Mouse (Mus musculus) mouse trophoblast stem cell (cell line): ENCODE data around the gene Flrt1.

Experiments
- in situ Hi-C, 2 experiments: fragments of 300-500 bp; cut with MseI, MboI; formaldehyde crosslinking; loops; 2 replicates in 1 of 2; 3 replicates in 1 of 2; pipeline ENCODE4 v1.15.1; 2025

Flrt1 gene

DNA sequence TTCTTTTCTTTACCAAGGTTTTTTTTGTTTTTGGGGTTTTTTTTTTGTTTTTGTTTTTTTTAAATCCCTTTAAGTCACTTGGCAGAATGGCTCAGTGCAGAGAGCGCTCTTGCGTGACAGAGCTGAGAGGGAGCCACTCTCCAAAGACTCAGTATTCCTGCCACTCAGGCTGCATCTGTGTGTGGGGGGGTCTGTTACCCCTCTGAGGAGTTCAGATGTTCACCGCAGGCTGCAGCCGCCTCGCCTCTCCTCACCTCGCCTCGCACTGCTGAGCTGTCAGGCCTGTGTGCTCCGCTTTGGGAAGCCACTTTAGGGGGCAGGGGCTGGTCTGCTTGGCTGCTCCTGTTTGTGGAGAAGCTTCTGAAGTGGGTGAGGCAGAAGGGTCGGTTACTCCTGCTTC lies at the start of gene Flrt1:
Flrt1 (minus strand) TSS at position 186 of the 400 bp plus-strand sequence.
- in situ Hi-C loops = no loop called here

DNA sequence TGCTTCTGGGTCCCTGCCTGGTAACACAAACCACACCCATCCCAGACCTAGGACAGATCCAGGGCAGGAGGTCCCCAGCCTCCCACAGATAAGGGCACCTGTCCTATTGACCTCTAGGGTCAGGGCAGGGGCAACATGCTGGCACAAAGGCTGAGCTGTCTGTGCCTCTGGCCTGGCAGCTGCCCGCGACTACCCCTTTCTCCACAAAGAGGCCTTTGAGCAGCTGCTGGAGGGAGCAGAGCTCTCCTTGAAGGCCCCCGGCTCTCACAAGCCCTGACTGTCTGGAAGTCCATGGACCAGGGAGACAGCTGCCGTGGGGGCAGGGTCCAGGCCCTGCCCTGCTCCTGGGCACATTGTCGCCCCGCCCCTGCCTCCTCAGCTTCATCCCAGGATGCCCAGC lies 49.7 kb upstream of the Flrt1 start:
- in situ Hi-C loops = no loop called here

DNA sequence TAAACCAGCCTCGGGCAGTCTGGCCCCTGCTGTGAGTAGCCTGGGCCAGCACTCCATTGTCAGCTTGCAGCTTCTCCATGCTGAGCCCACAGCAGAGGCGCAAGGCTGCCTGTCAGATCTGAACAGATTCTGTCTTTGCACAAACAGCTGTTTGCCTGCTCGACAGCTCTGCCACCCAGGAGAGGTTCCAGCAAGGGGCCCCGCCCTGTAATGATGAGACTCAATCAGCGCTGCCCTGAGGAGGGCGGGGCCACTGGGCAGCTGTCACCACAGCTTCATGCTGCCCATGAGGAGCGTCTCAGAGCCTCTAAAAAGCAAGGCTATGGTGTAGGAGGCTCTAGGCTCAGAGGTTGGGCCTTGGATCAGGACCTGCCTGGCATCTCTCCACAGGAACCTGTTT lies 47.7 kb upstream of the Flrt1 start:
- in situ Hi-C loops = no loop called here

DNA sequence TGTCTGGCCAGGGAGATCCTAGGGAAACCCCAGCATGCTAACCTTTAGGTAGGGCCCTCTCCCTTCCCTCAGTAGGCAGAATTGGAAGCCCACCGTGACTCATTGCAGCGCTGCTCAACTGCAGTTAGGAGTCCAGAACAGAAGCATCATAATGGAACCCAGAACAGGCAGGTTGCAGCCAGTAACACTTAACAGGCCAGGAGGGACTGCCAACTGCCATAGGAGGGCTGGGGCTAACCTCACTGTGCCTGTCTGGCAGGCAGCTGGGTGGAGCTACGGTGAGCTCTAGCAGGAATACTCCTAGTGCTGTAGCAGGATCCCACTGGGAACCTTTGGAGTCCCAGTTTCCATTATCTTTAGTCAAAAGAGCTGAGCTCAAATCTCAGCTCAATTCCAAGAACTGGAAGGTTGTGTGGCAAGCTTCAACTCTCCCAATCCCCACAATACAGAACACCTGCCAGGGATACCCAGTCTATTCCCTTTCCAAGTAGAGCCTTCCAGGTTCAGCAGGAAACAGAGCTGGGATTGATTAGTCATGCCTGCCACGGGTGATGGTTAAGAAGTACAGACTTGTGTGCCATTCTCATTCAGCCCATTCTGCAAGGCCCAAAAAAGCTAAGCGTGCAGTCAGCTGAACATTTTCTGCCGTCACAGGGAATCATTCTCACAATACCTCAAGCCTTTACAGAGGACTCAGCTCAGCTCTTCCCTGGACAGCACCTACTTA lies 46.6 kb upstream of the Flrt1 start:
- in situ Hi-C loops = no loop called here

DNA sequence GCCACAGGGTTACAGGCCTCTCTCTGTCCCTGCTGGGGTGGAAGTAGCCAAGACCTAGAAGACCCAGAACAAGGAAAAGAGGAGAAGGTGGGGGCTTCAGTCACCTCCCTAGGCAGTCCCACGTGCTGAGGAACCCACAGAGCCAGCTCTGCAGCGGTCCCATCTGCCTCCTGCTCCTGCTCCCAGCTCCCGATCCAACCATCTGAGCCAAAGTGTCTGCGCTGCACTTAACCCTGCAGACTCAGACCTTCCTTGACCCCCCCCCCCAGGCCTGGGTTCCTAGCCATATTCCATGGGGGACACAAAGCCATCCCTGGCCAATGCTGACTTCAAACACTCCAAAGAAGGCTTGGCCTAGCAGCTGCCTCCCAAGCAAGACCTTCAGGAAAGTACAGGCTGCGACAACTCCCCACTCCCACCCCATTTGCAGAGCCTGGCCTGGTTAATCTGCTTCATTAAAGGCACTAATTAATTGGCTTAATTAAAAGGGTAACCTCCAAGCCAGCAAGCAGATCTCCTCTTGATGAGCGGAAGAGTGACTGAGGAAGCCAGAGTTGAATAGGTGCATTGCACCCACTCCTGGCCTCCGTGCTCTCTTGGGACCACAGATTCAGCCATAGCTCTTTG lies 45.9 kb upstream of the Flrt1 start:
- in situ Hi-C loops = no loop called here

DNA sequence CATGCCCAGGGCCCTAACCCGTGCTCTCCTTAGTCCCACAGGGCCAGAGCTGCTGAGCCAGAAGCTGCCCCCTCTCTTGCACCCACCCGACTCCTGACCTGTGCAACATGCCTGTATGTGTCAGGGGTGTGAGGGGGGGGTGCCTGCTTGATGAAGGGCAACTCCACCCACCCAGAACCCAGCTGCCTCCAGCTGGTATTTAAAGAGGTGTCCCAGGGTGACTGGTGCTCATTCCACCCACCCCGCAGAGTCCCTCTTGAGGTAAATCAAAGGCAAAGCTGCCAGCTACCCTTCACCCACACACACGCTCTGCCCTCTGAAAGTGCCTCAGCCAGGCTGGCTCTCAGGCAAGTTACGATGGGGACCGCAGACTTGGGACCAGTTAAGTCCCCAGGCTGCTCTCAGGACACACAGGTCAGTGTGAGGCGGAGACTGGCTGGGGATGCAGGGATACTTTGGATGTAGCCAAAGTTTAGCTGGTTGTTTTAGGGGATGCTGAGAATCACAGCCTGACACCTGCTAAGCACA lies 43.7 kb upstream of the Flrt1 start:
- in situ Hi-C loops = no loop called here

DNA sequence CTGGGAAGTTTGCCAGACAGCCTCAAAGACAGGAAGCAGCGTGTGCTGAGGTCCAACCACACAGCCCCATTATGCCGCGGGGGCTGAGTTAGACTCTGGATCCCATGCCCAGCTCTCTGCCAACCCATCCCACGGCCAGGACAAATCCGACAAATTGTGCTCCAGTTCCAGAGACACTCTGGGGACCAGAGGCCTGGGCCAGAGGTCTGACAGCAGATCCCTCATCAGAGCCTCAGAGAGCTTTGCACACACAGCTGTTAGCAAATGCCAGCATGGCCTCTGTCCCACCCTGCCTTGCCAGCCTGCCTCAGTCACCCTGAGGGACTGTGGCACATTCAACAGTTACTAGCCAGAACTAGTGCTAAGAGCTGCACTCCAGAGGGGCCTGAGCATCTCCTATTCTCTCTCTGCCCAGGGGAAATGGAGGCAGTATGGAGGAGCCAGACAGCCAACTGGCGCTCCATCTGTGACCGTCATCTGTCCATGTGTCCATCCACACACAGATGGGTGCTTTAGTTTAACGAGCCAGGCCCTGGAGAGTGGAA lies 43.1 kb upstream of the Flrt1 start:
- in situ Hi-C loops = no loop called here

DNA sequence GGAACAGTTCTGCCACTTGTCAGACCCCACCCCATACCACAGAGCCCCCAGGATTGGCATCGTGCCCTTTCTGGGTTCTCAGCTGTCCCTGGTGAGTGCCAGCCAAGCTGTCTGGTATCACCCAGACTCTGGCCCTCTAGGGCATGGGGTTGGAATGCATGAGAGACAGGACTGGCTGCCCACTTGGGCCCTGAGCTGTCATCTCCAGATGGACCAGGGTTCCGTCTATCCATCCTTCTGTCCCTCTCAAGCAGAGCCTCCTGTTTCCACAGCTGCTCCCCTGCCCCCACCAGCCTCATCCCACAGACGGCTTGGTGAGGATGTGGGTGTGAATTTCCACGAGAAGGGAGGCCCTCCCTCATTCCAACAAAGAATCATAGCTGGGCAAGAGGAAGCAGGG lies 42.6 kb upstream of the Flrt1 start:
- in situ Hi-C loops = no loop called here

DNA sequence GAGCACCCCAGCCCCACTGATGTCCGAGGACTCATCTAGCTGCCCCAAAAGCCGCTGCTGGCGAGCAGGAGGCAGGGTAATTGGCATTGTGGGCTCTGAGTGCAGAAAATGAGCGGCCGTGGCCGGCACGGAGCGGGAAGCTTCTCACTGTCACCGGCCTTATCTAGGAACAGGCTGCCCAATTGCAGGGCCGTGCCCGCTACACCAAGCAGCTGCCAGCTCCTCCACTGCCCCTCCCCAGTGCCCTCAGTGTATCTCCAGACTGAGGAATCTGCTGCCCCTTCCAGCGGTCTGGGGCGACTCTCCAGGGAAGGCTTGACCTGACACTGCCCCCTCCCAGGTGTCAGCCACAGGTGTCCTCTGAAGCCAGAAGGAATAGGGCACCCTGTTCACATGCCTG lies 40.8 kb upstream of the Flrt1 start:
- in situ Hi-C loops = no loop called here

DNA sequence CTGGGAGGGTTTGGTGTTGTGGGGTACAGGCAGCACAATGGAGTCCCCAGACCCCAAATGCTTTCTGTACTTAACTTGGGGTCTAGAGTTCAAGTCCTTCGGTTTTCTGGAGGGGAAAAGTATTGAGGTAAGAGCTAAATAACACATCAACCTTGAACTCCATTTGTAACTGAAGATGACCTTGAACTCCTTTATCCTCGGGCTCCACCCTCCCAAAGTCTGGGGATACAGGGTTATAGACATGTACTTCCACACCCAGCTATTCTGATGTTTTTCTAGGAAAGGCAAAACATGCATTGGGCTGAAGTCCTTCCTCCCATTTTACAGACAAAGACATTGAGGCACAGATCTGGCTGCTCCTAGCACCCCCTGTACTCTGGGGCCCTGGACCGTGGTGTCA lies 38.9 kb upstream of the Flrt1 start:
- in situ Hi-C loops = no loop called here

DNA sequence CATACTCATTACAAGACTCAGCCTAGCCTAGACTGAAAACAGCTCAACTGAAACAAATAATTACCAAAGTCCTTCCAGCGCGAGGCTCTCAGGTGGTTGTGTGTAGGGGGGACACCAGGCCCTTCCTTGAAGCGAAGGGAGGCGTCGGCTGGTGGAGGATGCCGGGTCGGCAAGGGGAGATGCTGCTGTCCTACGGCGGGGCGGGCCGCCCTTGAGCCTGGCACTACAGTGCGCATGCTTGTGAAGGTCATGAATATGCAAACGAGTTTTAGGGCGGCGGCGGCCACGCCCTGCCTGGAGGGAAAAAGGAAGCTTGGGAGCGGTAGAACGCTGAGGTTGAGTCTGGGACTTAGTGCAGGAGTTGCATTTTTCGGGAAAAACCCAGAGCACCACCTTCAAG lies 38.3 kb upstream of the Flrt1 start:
- in situ Hi-C loops = no loop called here

DNA sequence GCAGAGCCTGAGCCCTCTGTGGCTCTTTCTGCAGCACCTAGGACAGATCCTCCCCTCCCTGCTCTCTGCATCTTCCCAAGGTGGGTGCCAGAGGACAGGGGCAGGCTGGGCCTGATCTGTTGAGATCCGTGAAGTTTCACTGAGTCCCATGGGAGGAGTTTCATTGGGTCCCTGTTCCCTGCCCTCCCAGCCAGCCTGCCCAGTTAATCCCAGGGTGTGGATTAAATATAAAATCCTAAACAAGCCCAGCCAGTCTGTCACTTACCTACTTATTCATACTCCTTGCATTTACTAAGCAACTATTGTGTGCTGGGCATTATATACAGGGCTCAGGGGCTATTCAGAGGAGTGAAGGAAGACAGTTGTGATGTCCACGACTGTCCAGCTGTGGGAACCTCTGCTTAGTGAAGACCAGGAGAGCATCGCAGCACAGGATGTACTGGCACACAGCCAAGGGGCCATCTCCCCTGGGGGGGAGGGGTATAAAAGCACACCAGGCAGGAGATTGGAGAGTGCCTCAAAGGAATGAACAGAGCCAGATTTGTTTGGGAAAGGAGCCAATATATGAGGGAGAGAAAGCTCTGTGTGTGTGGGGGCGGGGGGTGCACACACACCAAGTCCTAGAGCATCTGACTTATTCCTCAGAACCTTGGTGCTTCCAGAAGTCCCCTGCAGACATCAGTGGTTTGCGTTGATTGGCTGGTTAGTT lies 36.8 kb upstream of the Flrt1 start:
- in situ Hi-C loops = no loop called here

DNA sequence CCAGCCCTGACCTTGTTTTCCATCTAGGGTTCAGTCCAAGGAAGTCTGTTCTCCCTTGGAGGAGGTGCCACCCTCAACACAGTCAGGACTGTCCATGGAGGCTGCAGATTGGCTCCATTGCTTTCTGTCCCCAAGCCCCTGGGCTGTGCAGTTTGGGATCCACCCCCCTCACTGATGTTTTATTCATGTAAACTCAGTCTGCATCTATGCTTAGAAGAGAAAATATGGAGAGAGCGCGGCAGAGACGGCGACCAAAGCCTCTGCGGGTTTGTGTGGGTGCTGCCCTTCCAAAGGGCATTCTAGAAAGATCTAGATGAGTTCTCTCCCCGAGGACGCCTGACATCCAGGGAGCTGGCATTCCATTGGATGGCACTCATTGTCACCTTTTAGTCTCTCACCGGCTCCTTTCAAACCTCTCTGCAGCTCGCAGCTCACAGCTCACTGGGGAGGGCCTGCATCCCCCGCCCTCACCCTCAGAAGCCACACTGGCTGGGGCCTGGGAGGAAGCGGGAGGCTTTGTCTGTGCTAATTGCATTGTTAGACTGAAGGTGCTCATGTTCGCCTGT lies 35.4 kb upstream of the Flrt1 start:
- in situ Hi-C loops = no loop called here

DNA sequence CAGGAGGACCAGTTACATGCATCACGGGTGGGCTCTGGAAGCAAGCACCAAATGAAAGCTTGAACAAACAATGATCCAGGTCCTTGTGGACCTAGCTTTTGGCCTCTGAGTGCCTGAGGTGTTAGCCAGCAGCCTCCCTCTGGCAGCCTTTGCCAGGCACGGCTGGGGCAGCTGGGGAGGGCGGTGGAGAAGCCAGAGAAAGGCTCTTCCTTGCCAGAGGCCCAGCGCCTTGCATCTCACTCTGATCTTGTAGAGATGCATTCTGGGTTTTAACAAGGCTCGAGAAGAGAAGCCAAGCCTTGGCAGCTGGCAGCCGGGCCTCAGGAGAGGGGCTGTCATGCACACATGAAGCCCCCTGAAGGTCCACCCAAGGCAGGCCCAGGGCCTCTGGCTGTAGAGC lies 34.8 kb upstream of the Flrt1 start:
- in situ Hi-C loops = no loop called here

DNA sequence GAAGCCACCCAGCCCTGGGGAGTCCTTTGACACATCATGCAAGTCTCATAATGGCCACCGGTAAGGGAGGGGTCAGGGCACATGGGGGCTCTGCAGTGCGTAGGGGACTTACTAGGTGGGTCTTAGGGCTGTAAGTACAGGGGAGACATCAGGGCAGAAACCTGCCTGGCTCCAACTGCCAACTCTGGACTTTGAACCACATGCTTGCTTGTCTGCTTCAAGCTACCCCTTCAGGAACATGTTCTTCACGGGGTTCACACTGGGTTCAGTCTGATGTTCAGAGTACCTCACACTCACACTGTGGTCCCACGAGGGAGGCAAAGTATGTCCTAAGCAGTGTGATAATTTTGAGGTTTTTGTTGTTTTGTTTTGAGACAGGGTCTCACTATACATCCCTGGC lies 33.8 kb upstream of the Flrt1 start:
- in situ Hi-C loops = no loop called here

DNA sequence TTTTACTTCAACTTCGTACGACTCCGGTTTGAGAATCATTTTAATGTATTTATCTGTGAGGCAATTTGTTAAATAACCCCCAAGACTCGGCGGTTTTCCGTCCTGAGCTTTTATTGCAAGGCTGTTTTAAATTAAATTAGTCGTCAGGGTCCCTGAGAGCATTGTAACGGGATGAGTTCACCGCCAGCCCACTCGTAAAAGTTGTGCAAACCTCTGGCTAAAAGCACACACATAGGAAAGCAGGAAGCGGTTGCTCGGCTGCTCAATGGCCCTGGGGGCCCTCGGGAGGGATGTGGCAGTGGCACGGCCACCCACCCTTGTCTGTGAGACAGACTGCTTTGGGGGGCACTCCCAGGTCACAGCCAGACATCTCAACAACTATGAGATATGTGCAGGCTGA lies 32.8 kb upstream of the Flrt1 start:
- in situ Hi-C loops = no loop called here

DNA sequence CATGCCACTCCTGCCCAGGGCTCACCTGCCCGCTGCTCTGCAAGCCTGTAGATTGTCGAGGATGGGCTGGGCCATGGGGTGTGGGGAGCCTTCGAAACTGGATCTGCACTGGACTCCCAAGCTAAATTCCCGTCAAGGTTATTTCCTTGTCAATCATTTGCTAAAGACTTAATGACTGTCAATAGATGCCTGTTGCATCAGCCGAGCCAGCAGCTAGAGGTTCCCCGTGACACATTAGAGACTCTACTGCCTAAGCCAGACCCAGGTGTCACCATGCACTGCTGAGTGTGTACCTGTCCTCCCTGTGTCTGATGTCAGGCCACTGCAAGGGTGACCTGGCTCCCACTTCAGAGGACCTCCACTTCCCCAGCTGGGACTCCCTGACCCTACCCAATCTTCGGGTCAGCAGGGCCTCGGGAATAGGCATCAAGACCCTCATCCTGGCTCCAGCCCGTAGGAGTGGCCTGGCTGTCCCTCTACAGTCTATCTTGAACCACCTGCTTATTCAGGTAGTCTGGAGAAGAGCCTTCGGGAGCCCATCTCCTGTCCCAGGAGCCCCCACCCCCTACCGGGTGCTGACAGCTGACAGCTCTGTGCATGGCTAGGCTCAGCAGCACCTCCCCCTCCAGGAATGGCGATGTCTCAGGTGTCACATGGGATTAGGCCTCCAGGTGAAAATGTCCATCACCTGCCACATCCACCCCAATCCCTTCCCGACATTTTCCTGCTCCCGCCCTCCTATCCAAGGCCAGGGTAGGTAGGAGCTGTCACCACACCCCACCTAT lies 31.4 kb upstream of the Flrt1 start:
- in situ Hi-C loops = no loop called here

DNA sequence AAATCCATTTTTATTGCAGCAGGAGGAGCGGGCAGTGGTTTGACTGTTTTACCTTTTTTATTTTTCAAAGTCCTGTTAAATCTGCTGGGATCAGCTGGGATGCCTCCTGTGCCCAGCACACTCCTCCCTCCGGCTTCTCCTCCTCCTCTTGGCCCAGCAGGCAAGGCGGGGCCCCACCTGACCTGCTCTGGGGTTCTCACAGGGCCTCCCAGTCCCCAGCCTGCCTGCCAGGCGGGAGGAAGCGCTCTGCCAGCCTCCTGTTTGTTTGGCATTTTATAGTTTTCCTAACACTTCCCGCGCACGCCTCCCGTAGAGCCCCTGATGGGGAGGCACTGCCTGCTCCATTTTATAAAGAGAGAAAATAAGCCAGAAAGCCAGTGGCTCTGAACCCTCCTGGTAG lies 30.5 kb upstream of the Flrt1 start:
- in situ Hi-C loops = no loop called here

DNA sequence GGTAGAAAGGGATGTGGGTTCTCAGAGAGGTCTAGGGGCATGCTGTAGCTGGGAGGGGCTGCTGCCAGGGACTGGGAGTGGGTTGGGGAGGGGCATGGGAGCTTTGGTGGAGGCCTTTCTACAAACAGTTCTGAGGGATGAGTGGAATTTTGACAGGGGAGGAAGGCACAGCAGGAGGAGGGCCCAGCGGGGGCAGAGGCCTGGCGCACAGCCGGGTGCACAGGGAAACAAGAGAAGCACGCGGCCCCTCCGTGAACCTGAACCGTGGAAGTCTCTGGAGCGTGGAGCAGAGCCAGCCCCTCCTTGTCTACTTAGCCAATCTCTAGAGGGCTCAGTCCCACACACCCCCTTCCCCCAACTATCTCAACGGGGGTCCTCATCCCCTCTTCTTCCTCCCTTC lies 30.0 kb upstream of the Flrt1 start:
- in situ Hi-C loops = no loop called here

DNA sequence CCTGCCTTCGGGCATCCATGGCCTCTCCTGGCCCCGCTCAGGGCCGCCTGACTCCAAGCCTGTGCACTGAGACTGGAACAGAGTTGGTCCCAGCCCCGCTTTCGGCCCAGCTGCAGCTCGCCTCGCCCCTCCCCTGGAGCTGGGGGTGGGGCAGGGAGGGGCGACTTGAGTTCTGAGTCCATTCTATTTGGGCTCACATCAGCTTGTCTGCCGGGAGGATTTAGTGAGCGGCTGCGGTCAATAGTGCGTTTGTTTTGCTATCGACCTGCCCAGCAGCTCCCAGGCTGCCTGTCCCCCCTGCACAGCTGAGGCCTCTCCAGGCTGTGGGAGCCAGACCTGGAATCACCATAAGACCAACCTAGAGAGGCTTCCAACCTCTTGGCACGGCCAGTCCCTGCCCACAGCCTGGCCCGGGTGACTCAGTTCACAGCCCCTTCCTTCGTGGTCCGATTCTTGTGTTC lies 29.1 kb upstream of the Flrt1 start:
- in situ Hi-C loops = no loop called here

DNA sequence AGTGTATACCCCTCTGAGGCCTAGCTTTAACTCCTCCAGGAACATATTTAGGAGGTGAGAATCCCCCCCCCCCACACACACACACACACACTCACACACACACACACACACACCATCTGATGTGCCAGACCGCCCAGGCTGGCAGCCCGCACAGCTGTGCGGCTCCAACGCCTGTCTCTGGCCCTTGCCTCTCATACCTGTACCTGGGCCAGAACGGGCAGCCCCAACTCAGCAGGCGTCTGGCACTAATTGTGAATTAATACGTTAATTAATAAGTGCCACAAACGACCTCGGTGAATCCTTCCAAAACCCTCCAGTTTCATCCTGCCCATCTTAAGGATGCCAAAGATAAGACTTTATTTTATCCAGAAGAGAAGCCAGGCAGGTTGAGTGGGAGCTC lies 27.9 kb upstream of the Flrt1 start:
- in situ Hi-C loops = no loop called here
